Mouse (Mus musculus): Measurements from ENCODE around the gene Rps26.

DNA sequence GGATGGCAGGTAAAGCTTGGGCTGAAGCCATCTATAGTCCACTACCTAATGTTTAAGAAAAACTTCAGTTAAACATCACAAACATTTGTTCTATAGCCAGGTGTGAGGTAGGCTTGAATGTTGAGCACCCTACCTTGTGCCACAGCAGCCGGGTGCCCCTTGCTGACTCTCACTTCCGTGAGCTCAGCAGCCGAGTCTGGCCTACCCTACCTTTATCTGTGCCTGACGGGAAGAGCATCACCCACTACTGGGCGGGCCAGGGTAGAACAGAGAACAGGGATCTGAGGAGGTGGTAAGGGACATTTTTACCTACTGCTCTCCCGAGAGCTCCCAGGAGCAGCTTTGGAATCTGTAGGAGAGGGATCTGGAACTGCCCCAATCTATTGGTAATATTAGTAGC, 16.2 kb upstream of the Rps26 start:
- TF ChIP-seq GATA1 (IDR thresholded peaks at IDR 0.05; ENCODE audit: borderline replicate concordance, low read length): no peak
- TF ChIP-seq FLI1 (IDR thresholded peaks at IDR 0.05; ENCODE audit: low read length): no peak
